Mouse (Mus musculus) small intestine, adult 2 months (tissue): ENCODE data around the gene Treml1. TPM values are rescaled to one million over a fixed set of nuclear protein-coding genes. Genes with fewer than 3 reads are reported as not detected.

Experiments used
- H3K27ac ChIP-seq: fragments of 200-500 bp; 2 replicates; pipeline ENCODE4 v1.5.1; 2012; ENCODE audit warnings: low read depth, low read length, control low read depth, inconsistent platforms; ENCODE audit not compliant: insufficient read depth
- H3K27me3 ChIP-seq: fragments of 200-500 bp; 2 replicates; pipeline ENCODE4 v1.6.1; 2012; ENCODE audit warnings: mild to moderate bottlenecking, moderate library complexity, low read length, inconsistent platforms; ENCODE audit not compliant: control insufficient read depth, insufficient read depth
- H3K36me3 ChIP-seq: fragments of 200-500 bp; 2 replicates; pipeline ENCODE4 v1.6.1; 2012; ENCODE audit warnings: mild to moderate bottlenecking, low read length, control low read depth, inconsistent platforms; ENCODE audit not compliant: control insufficient read depth, insufficient read depth
- H3K4me1 ChIP-seq: fragments of 200-500 bp; 2 replicates; pipeline ENCODE4 v1.6.1; 2012; ENCODE audit warnings: low read length, inconsistent platforms, mixed read lengths; ENCODE audit not compliant: control insufficient read depth, insufficient read depth, insufficient read length
- H3K4me3 ChIP-seq: fragments of 200-500 bp; 2 replicates; pipeline ENCODE4 v1.5.1; 2012; ENCODE audit warnings: low read depth, mild to moderate bottlenecking, control low read depth, inconsistent platforms, low read length, moderate library complexity
- CTCF ChIP-seq: fragments of 200-500 bp; IDR thresholded peaks from 2 replicates; pipeline ENCODE4 v1.5.1; 2012; ENCODE audit warnings: low read depth, mild to moderate bottlenecking, control low read depth, inconsistent platforms, low read length, moderate library complexity, mixed read lengths; ENCODE audit not compliant: insufficient replicate concordance, insufficient read length; ENCODE audit errors: extremely low read depth
- POLR2A ChIP-seq: fragments of 200-500 bp; IDR thresholded peaks from 2 replicates; pipeline ENCODE4 v1.6.1; 2012; ENCODE audit warnings: low read depth, mild to moderate bottlenecking, control low read depth, inconsistent platforms, low read length, moderate library complexity
- WGBS: fragments of 180-500 bp; shearing (Covaris S2); methylation state at CpG from one replicate; pipeline ENCODE4 v1.1.7; 2018; 5-methylcytosine and 5-hydroxymethylcytosine counted together
- polyA plus RNA-seq: library from polyadenylated mRNA; depleted of rRNA; stranded (reverse); fragments of >200 nt; gene quantifications from 2 replicates; pipeline ENCODE4 v1.2.3, GENCODE M21; 2012; rRNA removed

Gene Treml1
- polyA plus RNA-seq, 1 experiment: not detected

DNA sequence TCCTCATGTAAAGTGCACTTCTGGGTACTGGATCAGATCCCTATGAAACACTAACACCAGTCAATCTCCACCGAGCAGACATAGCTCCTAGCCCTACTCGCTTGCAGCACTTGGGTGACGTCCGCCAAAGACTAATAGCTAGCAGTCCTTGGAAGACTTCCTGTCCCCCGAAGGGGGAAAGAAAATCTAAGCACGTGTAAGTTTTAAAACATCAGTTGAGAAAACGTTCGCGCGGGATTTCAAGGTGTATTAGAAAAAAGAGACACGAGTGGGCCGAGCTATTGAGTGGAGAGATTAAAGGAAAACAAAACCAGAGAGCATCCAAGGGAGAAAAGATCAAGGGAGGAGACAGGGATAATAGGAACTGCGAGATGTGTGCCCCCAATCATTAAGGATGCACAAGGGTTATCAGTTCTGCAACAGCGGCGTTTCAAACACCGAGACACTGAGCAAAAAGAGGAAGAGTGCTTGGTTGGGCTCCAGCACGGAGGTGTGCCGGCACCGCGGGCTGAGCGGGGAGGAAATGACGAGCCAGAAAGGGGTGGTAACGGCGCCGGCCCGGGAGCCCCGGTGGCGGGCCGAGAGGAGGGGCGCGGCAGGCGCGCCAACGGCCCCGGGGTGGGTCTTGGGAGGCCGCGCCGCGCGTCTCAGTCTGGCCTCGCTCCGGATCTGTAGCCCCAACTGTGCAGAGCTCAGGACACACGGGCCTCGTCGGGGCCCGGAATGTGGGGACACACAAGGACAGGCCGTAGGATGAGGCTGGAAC lies 49.0 kb downstream of the Treml1 start:
- H3K27ac ChIP-seq: peak overlapping the region; percentile 99
- peaks cover 7% of the 10 kb centered on the region; the same call in 1 of the 2 replicates for H3K4me1 ChIP-seq
- H3K27me3 ChIP-seq: no peaks in the 10 kb centered on the region
- WGBS: under 1% methylated on average over 47 of the region's 47 CpGs
- TF ChIP-seq CTCF: no peak
- TF ChIP-seq POLR2A: peak; percentile 46; the same call in 1 of the 2 replicates
- H3K4me3 ChIP-seq: peak overlapping the region; percentile 90
- H3K36me3 ChIP-seq: peaks cover 10% of the 10 kb centered on the region

GRCm38 (mm10) chr17:48409380-48410298 lies 49.9 kb downstream of the Treml1 start, which contains the start of the genes Nfya and Oard1:
Nfya (minus strand) TSS chr17:48409906.
Oard1 (plus strand) TSS chr17:48410014.
- under 1% methylated on average over 84 of the region's 84 CpGs for WGBS
- H3K4me1 ChIP-seq: peaks cover 3% of the 10 kb centered on the region; the same call in 1 of the 2 replicates
- H3K36me3 ChIP-seq: peaks cover 15% of the 10 kb centered on the region

GRCm38 (mm10) chr17:48410299-48410785 lies 50.6 kb downstream of the Treml1 start:
- TF ChIP-seq CTCF: no peak
- TF ChIP-seq POLR2A: no peak
- under 1% methylated on average over 13 of the region's 13 CpGs for WGBS
- peaks cover 3% of the 10 kb centered on the region; the same call in 1 of the 2 replicates for H3K4me1 ChIP-seq
- H3K27me3 ChIP-seq: no peaks in the 10 kb centered on the region
- peak overlapping the region; percentile 91 for H3K4me3 ChIP-seq
- H3K36me3 ChIP-seq: peaks cover 22% of the 10 kb centered on the region
- peak overlapping the region; percentile 98 for H3K27ac ChIP-seq

More at GRCm38 (mm10) chr17:48409380-48410298, 49.9 kb downstream of the Treml1 start, which contains the start of the genes Nfya and Oard1:
- TF ChIP-seq POLR2A: peak; percentile 59; the same call in 1 of the 2 replicates
- TF ChIP-seq CTCF: no peak
- Histone ChIP-seq H3K27ac (peak within 1 kb of the TSS; percentile 99), H3K4me3 (peak within 1 kb of the TSS; percentile 91), H3K27me3 (no peaks in the 10 kb centered on the region)

DNA sequence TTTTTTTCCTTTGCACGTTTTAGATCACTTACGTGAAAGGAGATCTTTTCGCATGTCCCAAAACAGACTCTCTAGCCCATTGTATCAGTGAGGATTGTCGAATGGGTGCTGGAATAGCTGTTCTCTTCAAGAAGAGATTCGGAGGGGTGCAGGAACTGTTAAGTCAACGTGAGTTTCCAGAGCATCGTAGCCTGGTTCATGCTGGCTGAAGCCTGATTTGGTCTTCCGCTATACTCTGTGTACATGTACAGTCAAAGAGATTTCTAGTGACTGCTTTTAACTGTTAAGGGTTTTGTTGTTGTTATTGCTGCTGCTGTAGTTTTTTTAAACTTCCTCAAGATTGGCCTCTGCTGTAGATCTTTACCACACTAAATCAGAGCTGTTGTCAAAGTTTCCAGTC lies 51.5 kb downstream of the Treml1 start:
- Histone ChIP-seq H3K27me3 (no peaks in the 10 kb centered on the region), H3K4me3 (no peak overlapping the region), H3K36me3 (peaks cover 29% of the 10 kb centered on the region), H3K4me1 (peaks cover 3% of the 10 kb centered on the region; the same call in 1 of the 2 replicates), H3K27ac (no peak overlapping the region)
- 25% methylated on average over 8 of the region's 8 CpGs for whole genome bisulfite sequencing
- TF ChIP-seq CTCF: no peak
- TF ChIP-seq POLR2A: no peak

DNA sequence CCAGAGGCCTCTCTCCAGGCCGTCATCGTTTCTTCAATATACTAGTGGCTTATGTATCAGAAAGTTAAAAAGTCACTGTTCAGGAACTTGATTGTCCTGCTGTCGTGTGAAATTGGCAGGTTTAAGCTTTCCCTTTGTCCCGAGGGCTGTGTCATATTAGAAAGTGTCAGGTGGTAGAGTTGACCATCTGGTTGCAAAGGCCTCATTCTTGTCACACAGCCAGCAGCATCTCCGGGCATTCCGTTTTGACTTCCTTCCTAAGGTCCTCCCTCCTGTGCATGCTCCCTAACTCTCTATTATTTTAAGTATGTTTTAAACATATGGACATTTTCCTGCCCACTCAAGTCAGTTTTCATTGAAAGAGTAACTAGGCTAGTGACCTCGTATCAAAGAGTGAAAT lies 56.3 kb downstream of the Treml1 start:
- no peak overlapping the region for H3K27ac ChIP-seq
- H3K36me3 ChIP-seq: peaks cover 34% of the 10 kb centered on the region
- TF ChIP-seq POLR2A (no peak), CTCF (no peak)
- WGBS: 72% methylated on average over 7 of the region's 7 CpGs
- H3K4me1 ChIP-seq: peaks cover 16% of the 10 kb centered on the region; the same call in 1 of the 2 replicates
- H3K4me3 ChIP-seq: no peak overlapping the region
- no peaks in the 10 kb centered on the region for H3K27me3 ChIP-seq

Other genes starting within 250 kb of the Treml1 start
- gene 9830107B12Rik, start 213.6 kb upstream of the Treml1 start, polyA plus RNA-seq: 0.24 and 0.38 TPM in 2 replicates
- gene A530064D06Rik, start 192.6 kb upstream of the Treml1 start, polyA plus RNA-seq: 0.39 and 1.2 TPM in 2 replicates
- 0.11 and 0.19 TPM in 2 replicates for gene Trem1, start 127.1 kb upstream of the Treml1 start, polyA plus RNA-seq
- 0.16 and 0.17 TPM in 2 replicates for gene Trem3, start 112.1 kb upstream of the Treml1 start, polyA plus RNA-seq
- 1.6 and 1.7 TPM in 2 replicates for gene Treml4, start 95.6 kb upstream of the Treml1 start, polyA plus RNA-seq
- 1.2 and 2.4 TPM in 2 replicates for gene Treml2, start 60.4 kb upstream of the Treml1 start, polyA plus RNA-seq
- gene B430306N03Rik, start 43.8 kb upstream of the Treml1 start, polyA plus RNA-seq: 0.52 and 0.84 TPM in 2 replicates
- 1.3 TPM in 1 of 2 replicates, not detected in the other for gene Trem2, start 13.5 kb upstream of the Treml1 start, polyA plus RNA-seq
- gene Nfya, start 50.0 kb downstream of the Treml1 start, polyA plus RNA-seq: 36.2 and 36.4 TPM in 2 replicates
- gene Oard1, start 50.1 kb downstream of the Treml1 start, polyA plus RNA-seq: 3.5 and 4.1 TPM in 2 replicates
- 0.25 and 1.2 TPM in 2 replicates for gene Apobec2, start 73.0 kb downstream of the Treml1 start, polyA plus RNA-seq
- gene Tspo2, start 91.6 kb downstream of the Treml1 start, polyA plus RNA-seq: 2.6 and 9.6 TPM in 2 replicates
- gene Unc5cl, start 95.0 kb downstream of the Treml1 start, polyA plus RNA-seq: 52.1 and 88.3 TPM in 2 replicates